Mouse (Mus musculus): ENCODE data around the gene Rnf113a2.

DNA sequence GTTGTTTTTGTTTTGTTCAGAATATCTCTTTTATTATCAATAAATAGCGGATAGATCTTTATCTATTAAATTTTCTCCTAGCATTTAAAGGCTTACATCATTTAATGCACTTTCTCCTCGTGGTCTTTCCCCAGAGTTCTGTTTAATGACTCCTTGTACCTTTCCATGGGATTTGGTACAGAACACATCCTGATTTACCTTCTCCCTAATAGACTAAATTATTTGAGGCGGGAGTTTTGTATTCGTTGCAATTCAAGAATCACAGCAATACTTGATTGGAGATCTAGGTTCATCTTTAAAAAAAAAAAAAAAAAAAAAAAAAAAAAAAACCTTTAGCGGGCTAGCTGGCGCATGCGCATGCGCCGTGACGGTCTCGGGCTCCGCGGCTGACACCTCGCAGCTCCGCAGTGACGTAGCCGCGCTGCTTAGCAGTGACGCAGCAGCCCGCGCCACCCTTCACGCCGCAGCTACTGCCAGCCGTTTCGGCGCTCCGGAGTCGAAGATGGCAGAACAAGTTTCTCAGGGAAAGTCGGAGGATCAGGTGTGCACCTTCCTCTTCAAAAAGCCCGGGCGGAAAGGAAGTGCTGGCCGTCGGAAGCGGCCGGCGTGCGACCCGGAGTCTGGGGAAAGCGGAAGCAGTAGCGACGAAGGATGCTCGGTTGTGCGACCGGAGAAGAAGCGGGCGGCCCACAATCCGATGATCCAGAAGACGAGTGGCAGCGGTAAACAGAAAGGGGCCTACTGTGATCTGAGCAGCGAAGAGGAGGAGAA, at the start of gene Rnf113a2:
- TF ChIP-seq POLR2A (IDR thresholded peaks at IDR 0.05; ENCODE audit: low read depth, low read length) (peak; percentile 63), CTCF (IDR thresholded peaks at IDR 0.05; ENCODE audit: extremely low read depth, insufficient read depth, insufficient read length, insufficient replicate concordance) (no peak)
